Mouse (Mus musculus) small intestine, adult 2 months (tissue): ENCODE results near the gene Lrrc61. TPM values are rescaled to one million over a fixed set of nuclear protein-coding genes. Genes with fewer than 3 reads are reported as not detected.
A peak's percentile ranks its signal among the peaks of the same experiment; 100 is the strongest.

Source experiments
- H3K27ac ChIP-seq: fragments of 200-500 bp; 2 replicates; pipeline ENCODE4 v1.5.1; 2012; ENCODE audit warnings: low read depth, low read length, control low read depth, inconsistent platforms; ENCODE audit not compliant: insufficient read depth
- H3K27me3 ChIP-seq: fragments of 200-500 bp; 2 replicates; pipeline ENCODE4 v1.6.1; 2012; ENCODE audit warnings: mild to moderate bottlenecking, moderate library complexity, low read length, inconsistent platforms; ENCODE audit not compliant: control insufficient read depth, insufficient read depth
- H3K36me3 ChIP-seq: fragments of 200-500 bp; 2 replicates; pipeline ENCODE4 v1.6.1; 2012; ENCODE audit warnings: mild to moderate bottlenecking, low read length, control low read depth, inconsistent platforms; ENCODE audit not compliant: control insufficient read depth, insufficient read depth
- H3K4me1 ChIP-seq: fragments of 200-500 bp; 2 replicates; pipeline ENCODE4 v1.6.1; 2012; ENCODE audit warnings: low read length, inconsistent platforms, mixed read lengths; ENCODE audit not compliant: control insufficient read depth, insufficient read depth, insufficient read length
- H3K4me3 ChIP-seq: fragments of 200-500 bp; 2 replicates; pipeline ENCODE4 v1.5.1; 2012; ENCODE audit warnings: low read depth, mild to moderate bottlenecking, control low read depth, inconsistent platforms, low read length, moderate library complexity
- CTCF ChIP-seq: fragments of 200-500 bp; IDR thresholded peaks from 2 replicates; pipeline ENCODE4 v1.5.1; 2012; ENCODE audit warnings: low read depth, mild to moderate bottlenecking, control low read depth, inconsistent platforms, low read length, moderate library complexity, mixed read lengths; ENCODE audit not compliant: insufficient replicate concordance, insufficient read length; ENCODE audit errors: extremely low read depth
- POLR2A ChIP-seq: fragments of 200-500 bp; IDR thresholded peaks from 2 replicates; pipeline ENCODE4 v1.6.1; 2012; ENCODE audit warnings: low read depth, mild to moderate bottlenecking, control low read depth, inconsistent platforms, low read length, moderate library complexity
- WGBS: fragments of 180-500 bp; shearing (Covaris S2); methylation state at CpG from one replicate; pipeline ENCODE4 v1.1.7; 2018; 5-methylcytosine and 5-hydroxymethylcytosine counted together
- polyA plus RNA-seq: library from polyadenylated mRNA; depleted of rRNA; stranded (reverse); fragments of >200 nt; gene quantifications from 2 replicates; pipeline ENCODE4 v1.2.3, GENCODE M21; 2012

Lrrc61 gene
- polyA plus RNA-seq, 1 experiment = 12.4 TPM

DNA sequence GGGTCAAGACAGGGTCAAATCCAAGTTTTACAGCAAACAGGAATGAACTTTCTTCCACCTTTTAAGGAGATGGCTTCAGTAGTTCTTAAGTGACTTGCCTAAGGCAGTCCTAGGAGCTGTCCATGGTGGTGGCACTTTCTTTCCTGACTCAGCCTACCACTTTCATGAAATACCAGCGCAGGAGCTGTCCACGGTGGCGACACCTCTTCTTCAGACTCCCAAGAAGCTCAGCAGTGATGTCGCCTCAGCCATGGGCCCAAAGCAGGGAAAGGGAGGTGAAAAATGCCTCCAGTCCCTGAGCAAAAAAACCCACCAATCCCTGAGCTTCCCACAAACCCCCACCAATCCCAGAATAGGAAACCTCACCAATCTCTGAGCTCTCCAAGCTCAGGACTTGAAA lies 1.7 kb upstream of the Lrrc61 start:
- H3K4me3 ChIP-seq = no peak overlapping the region
- H3K4me1 ChIP-seq = peaks cover 5% of the 10 kb centered on the region; the same call in 1 of the 2 replicates
- WGBS = 61% methylated on average over 4 of the region's 4 CpGs
- H3K27ac ChIP-seq = no peak overlapping the region
- TF ChIP-seq POLR2A (no peak), CTCF (no peak)
- H3K36me3 ChIP-seq = no peaks in the 10 kb centered on the region
- no peaks in the 10 kb centered on the region for H3K27me3 ChIP-seq

DNA sequence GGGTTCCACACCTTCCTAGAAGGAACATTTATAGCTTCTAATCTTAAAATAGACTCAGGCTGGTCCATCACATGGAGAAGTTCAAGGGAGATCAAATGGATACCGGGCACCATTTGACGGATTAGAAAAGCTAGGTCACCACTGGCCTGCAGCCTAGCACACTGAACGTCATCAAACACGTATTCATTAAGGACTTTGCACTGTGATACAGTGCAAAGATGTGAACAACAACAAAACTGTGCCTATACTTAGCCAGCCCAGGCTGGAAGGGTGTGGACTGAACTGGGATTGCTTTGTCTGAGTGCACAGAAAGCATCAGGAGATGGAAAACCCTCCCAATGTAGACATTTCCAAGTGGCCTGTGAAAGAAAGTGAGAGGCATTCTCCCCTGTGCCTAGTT lies 777 bp upstream of the Lrrc61 start:
- Histone ChIP-seq H3K4me1 (peaks cover 5% of the 10 kb centered on the region; the same call in 1 of the 2 replicates), H3K27me3 (no peaks in the 10 kb centered on the region), H3K27ac (peak overlapping the region; percentile 91), H3K36me3 (no peaks in the 10 kb centered on the region), H3K4me3 (no peak overlapping the region)
- TF ChIP-seq CTCF (no peak), POLR2A (no peak)
- WGBS = 43% methylated on average over 4 of the region's 4 CpGs

DNA sequence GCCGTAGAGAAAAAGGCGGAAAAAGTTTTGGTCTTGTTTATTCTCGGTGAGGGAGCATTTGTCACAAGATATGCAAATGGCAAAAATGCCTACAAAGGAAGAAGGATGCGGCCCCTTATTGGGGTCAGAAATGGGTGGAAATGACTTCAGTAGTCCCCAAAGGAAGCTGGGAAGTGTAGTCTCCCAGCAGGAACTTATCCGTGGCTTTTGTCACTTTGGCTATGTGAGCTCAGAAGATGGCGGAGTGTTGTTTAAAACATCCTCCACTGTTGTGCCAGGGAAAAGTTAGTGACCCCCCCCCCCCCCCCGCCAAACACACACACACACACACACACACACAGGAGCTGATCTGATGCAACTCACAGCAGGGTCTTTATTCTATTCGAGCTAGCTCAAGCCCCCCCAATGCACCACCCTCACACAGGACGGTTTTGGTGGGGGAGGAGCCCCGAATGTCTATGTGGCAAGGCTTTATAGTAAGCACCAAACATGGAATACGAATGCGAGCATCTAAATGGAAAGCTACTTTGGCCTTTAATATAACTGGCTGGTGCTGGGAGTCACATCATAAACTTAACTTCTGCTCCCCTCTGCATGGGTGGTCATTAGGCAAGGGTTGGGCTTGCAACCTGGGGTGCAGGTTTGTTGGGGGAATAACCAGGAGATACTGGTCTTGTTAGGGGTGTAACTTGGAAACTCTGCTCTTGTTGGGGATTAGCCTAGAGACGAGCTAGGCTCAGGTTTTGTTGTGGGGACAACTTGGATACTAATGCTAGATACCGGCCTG lies 701 bp downstream of the Lrrc61 start:
- H3K4me1 ChIP-seq = peaks cover 8% of the 10 kb centered on the region; the same call in 1 of the 2 replicates
- 26% methylated on average over 14 of the region's 14 CpGs for WGBS
- no peaks in the 10 kb centered on the region for H3K36me3 ChIP-seq
- no peak for TF ChIP-seq POLR2A
- TF ChIP-seq CTCF = no peak
- peak overlapping the region; percentile 91 for H3K27ac ChIP-seq
- peak overlapping the region; percentile 64 for H3K4me3 ChIP-seq
- no peaks in the 10 kb centered on the region for H3K27me3 ChIP-seq

DNA sequence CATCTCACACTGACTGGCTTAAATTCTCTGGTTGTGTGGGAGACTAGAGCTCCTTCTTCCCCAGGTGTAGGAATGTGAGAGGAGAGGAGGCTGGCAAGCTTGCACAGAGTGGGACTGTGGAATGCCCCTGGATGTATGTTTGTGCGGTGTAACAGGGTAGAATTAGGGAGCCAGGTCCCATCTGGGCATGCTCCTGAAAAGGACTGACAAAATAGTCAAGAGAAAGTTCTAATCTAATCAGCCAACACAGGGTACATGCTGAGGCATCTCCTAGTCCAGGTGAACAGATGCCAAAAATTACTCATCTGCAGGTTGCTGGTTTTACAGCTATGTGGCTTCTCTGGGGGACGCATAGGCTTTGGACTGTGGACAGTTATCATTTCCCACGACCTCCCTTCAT lies 1.4 kb downstream of the Lrrc61 start:
- no peaks in the 10 kb centered on the region for H3K27me3 ChIP-seq
- H3K27ac ChIP-seq = no peak overlapping the region
- whole genome bisulfite sequencing = 84% methylated on average over 3 of the region's 3 CpGs
- TF ChIP-seq CTCF (no peak), POLR2A (no peak)
- no peak overlapping the region for H3K4me3 ChIP-seq
- H3K4me1 ChIP-seq = peaks cover 8% of the 10 kb centered on the region; the same call in 1 of the 2 replicates
- no peaks in the 10 kb centered on the region for H3K36me3 ChIP-seq

DNA sequence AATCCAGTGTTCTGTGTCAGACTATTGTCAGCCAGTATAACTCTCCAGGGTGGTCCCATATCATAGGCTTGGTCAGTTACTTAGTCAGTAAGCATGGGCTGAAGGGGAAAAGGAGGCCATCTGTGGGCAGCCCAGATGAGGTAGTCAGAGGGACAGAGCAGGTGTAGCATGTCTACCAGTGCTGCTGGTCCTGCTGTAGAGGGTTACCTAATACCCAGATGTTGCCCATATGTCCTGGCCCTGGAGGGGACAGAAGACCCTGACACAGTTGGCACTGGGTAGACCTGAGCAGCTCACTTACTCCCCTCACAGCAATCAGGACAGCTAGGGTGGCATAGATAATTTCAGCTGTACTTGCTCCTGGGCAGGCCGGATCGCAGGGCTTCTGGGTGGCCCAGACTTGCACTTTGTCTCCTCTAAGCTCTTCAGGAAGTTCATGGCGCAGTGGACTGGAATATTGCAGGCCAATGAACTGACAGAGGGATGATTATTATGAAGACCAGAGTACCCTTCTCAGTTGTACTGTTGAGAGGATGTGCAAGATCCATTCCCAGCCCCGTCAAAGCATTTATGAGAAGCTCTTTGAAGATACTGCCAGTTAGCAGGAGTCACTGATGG lies 11.2 kb downstream of the Lrrc61 start:
- H3K4me1 ChIP-seq = peaks cover 23% of the 10 kb centered on the region
- no peaks in the 10 kb centered on the region for H3K27me3 ChIP-seq
- WGBS = 40% methylated on average over 4 of the region's 4 CpGs
- H3K4me3 ChIP-seq = no peak overlapping the region
- no peak overlapping the region for H3K27ac ChIP-seq
- no peak for TF ChIP-seq POLR2A
- TF ChIP-seq CTCF = no peak
- H3K36me3 ChIP-seq = no peaks in the 10 kb centered on the region

DNA sequence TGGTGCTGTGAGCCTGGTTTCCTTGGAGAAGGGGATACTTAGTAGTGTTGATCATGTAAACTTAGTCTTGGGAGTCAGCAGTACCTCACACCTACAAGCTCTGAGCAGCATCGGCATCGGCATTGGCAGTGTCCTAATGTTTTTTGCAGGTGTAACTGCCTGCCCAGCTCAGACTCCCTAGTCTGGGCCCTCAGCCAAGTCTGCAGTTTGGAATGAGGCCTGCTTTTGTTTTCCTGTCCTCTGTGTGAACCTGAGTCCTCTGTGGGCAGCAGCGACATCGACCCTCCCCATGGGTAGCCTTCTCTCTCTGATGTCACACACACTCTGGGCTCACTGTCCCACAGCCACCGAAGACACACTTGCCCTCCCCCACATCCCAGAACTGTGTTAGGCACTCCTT lies 11.7 kb downstream of the Lrrc61 start:
- peaks cover 23% of the 10 kb centered on the region for H3K4me1 ChIP-seq
- 15% methylated on average over 5 of the region's 5 CpGs for WGBS
- H3K27me3 ChIP-seq = no peaks in the 10 kb centered on the region
- no peak overlapping the region for H3K4me3 ChIP-seq
- no peak for TF ChIP-seq CTCF
- no peak overlapping the region for H3K27ac ChIP-seq
- H3K36me3 ChIP-seq = no peaks in the 10 kb centered on the region

DNA sequence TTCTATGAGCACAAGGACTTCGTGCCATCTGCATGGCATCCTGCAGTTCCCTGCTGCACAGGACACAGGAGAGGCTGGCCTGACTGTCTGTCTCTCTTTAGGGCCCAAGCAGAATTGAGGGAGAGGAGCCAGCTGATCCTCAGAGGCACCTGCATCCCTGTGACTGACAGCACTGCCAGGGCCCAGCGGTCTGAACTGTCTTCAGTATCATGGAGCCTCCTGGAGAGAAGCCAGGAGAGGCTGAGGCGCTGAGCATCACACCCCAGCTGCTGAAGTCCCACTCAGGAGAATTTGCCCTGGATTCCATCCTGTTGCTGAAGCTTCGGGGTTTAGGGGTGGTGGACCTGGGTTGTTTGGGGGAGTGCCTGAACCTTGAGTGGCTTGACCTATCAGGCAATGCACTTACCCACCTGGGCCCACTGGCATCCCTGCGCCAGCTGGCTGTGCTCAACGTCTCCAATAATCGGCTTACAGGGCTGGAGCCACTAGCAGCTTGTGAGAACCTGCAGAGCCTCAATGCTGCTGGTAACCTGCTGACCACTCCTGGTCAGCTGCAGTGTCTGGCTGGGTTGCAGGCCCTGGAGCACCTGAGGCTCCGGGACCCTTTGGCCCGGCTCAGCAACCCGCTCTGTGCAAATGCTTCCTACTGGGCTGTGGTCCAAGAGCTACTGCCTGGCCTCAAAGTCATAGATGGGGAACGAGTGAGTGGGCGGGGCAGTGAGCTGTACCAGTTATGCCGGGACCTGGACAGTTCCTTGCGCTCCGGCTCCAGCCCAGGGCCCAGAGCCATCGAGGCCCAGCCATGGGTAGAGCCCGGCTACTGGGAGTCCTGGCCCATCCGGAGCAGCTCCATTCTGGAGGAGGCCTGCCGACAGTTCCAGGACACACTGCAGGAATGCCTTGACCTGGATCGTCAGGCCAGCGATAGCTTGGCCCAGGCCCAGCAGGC lies 13.7 kb downstream of the Lrrc61 start:
- 25% methylated on average over 21 of the region's 21 CpGs for WGBS
- no peaks in the 10 kb centered on the region for H3K27me3 ChIP-seq
- TF ChIP-seq CTCF (no peak), POLR2A (no peak)
- H3K36me3 ChIP-seq = no peaks in the 10 kb centered on the region
- H3K4me3 ChIP-seq = peak overlapping the region; percentile 10; the same call in 1 of the 2 replicates
- peaks cover 23% of the 10 kb centered on the region for H3K4me1 ChIP-seq
- no peak overlapping the region for H3K27ac ChIP-seq
